Mouse (Mus musculus) midbrain, embryonic 16.5 days (tissue): ENCODE measurements around the gene Gm8068. TPM values are rescaled to one million over a fixed set of nuclear protein-coding genes. Genes with fewer than 3 reads are reported as not detected.
"Not testable (repeated sequence)": the region's sequence is repeated elsewhere in the genome, so short reads cannot be mapped to it uniquely, and the experiment has no call there.

Source experiments
- ATAC-seq: fragments of 200-750 bp; cut with Nextera tagmentation; 2 replicates; pipeline ENCODE4 v1.8.0; 2017; ENCODE audit warnings: moderate TSS enrichment
- H3K27ac ChIP-seq: fragments of 300-500 bp; sonication (generic); 2 replicates; pipeline ENCODE4 v1.5.1; 2014; ENCODE audit warnings: mild to moderate bottlenecking, low read length, mixed read lengths
- H3K27me3 ChIP-seq: fragments of 300-500 bp; sonication (generic); 2 replicates; pipeline ENCODE4 v1.6.1; 2014; ENCODE audit warnings: low read depth, low read length, mixed read lengths; ENCODE audit not compliant: control insufficient read depth, insufficient read depth
- H3K36me3 ChIP-seq: fragments of 300-500 bp; sonication (generic); 2 replicates; pipeline ENCODE4 v1.6.1; 2014; ENCODE audit warnings: mild to moderate bottlenecking, low read length, moderate library complexity, mixed read lengths; ENCODE audit not compliant: control insufficient read depth, insufficient read depth
- H3K4me1 ChIP-seq: fragments of 300-500 bp; sonication (generic); 2 replicates; pipeline ENCODE4 v1.6.1; 2014; ENCODE audit warnings: mild to moderate bottlenecking, low read length, mixed read lengths; ENCODE audit not compliant: control insufficient read depth, insufficient read depth
- H3K4me2 ChIP-seq: fragments of 300-500 bp; sonication (generic); 2 replicates; pipeline ENCODE4 v1.6.1; 2014; ENCODE audit warnings: mild to moderate bottlenecking, low read length, mixed read lengths
- H3K4me3 ChIP-seq: fragments of 300-500 bp; sonication (generic); 2 replicates; pipeline ENCODE4 v1.5.1; 2014; ENCODE audit warnings: low read depth, mild to moderate bottlenecking, low read length, moderate library complexity, mixed read lengths
- H3K9ac ChIP-seq: fragments of 300-500 bp; sonication (generic); 2 replicates; pipeline ENCODE4 v1.6.1; 2014; ENCODE audit warnings: low read depth, low read length, mixed read lengths
- H3K9me3 ChIP-seq: fragments of 300-500 bp; sonication (generic); replicated peaks from 2 replicates; pipeline ENCODE4 v1.6.1; 2014; ENCODE audit warnings: mild to moderate bottlenecking, low read length, mixed read lengths; ENCODE audit not compliant: control insufficient read depth, poor library complexity, severe bottlenecking
- WGBS: fragments of 180-500 bp; shearing (Covaris S2); extraction: QIAGEN DNeasy Blood & Tissue Kit; methylation state at CpG from one replicate; pipeline ENCODE4 v1.1.7; 2014; 5-methylcytosine and 5-hydroxymethylcytosine counted together
- polyA plus RNA-seq: library from polyadenylated mRNA; unstranded; fragments of >200 nt; fragmentation: Nextera tagmentation; extraction: Ambion mirVana; gene quantifications from 2 replicates; pipeline ENCODE4 v1.2.1, GENCODE M21; 2015

Gm8068 gene
- not detected in 2 replicates for polyA plus RNA-seq

DNA sequence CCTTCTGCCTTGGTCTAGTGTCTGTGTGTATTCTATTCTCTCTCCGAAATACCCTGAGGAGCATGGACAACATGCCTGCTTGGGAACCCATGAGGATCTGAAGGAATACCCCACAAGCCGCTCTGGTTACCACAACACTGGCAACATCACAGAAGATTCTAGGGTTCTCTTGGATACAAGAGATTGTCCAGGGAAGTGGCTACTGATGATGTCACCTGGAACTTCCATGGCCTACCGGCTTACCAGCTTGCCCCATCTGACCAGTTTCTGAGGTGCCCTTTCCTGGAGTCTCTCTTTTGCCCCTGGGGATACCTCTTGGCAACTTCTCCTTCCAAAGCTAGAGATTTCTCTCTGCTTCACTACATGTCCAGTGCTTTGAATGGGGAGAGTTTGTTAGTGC lies at the start of gene Gm8068:
TSS of gene Gm8068 (minus strand) at position 101 of the 400 bp plus-strand sequence.
- not testable (repeated sequence) for H3K36me3 ChIP-seq, H3K4me2 ChIP-seq, ATAC-seq, H3K9ac ChIP-seq, H3K9me3 ChIP-seq, H3K4me3 ChIP-seq, H3K4me1 ChIP-seq, H3K27me3 ChIP-seq, H3K27ac ChIP-seq
- no CpG with 5 or more reads among the region's 3 CpGs for WGBS

- H3K4me1 ChIP-seq, H3K9ac ChIP-seq, H3K27me3 ChIP-seq, H3K27ac ChIP-seq, ATAC-seq, H3K4me3 ChIP-seq, H3K9me3 ChIP-seq, H3K4me2 ChIP-seq, H3K36me3 ChIP-seq: not testable (repeated sequence)
- no CpG with 5 or more reads among the region's 1 CpGs for WGBS
These were observed 48.8 kb upstream of the Gm8068 start, which contains the start of gene Gm7929 for GRCm38 (mm10) chr14:41750514-41750913. Gene Gm7929, minus strand, starts transcription at chr14:41750614.

DNA sequence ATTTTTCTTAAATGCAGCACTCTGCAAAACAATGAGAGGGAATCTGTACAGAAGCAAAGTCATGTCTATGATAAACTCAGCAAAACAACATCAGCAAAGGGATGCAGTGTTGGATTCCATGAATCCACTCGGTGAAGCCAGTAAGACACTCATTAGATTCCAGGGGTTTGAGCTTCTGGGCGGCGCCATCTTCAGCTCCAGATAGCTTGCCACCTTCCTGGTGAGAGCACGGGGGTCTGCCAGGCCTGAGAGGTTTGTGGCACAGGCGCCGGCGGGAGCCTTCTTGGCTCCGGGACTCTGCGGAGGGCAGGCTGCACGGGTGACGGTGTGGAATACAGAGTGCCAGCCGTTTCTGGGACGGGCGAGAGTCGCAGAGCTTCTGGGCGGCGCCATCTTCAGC lies 21.8 kb upstream of the Gm8068 start:
- H3K27ac ChIP-seq, H3K9me3 ChIP-seq, H3K4me3 ChIP-seq, H3K4me1 ChIP-seq, H3K36me3 ChIP-seq, H3K9ac ChIP-seq, H3K27me3 ChIP-seq, ATAC-seq, H3K4me2 ChIP-seq: not testable (repeated sequence)
- WGBS: 82% methylated on average over 16 of the region's 17 CpGs

DNA sequence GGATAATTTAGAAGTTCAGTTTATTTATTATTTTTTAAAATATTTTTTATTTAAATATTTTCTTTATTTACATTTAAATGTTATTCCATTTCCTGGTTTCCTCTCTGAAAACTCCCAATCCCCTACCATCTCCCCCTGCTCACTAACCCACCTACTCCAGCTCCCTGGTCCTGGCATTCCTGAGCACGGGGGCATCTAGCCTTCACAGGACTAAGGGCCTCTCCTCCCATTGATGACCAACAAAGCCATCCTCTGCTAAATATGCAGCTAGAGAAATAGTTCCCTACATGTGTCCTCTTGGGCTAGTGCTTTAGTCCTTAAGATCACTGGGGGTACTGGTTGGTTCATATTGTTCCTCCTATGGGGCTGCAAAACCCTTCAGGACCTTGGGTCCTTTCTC lies 15.5 kb upstream of the Gm8068 start:
- 74% methylated on average over 1 of the region's 1 CpGs for WGBS
- H3K4me2 ChIP-seq: not testable (repeated sequence)

DNA sequence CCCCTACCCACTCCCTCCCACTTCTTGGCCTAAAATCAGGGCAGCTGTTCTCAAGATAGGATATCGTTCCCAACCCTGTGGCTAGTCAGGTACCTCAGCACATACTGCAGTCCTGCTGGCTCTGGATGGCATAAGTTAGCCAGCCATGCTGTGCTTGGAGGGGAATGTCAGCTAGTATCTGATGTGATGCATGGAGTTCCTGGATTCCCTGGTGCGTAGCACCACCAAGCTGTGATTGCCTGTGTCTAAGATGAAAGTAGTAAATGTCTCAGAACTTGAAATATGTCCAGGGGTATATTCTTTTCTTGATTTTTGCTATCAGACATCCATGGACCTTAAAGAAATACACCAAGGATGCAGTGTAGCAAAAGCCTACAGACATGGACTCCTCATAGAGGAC lies 53.5 kb downstream of the Gm8068 start:
- H3K4me1 ChIP-seq, H3K36me3 ChIP-seq, H3K27me3 ChIP-seq, H3K9ac ChIP-seq, H3K4me3 ChIP-seq, H3K4me2 ChIP-seq, H3K27ac ChIP-seq, H3K9me3 ChIP-seq, ATAC-seq: not testable (repeated sequence)
- WGBS: 94% methylated on average over 2 of the region's 2 CpGs

More for the DNA sequence above, 15.5 kb upstream of the Gm8068 start:
- not testable (repeated sequence) for H3K9me3 ChIP-seq, H3K4me3 ChIP-seq, H3K36me3 ChIP-seq, H3K9ac ChIP-seq, H3K27me3 ChIP-seq, H3K4me1 ChIP-seq, H3K27ac ChIP-seq, ATAC-seq

Other genes with a start within 250 kb of the Gm8068 start
- not detected in 2 replicates for gene Gm7954, start 248.4 kb downstream of the Gm8068 start, polyA plus RNA-seq
- 0.29 TPM in 1 of 2 replicates, not detected in the other for gene Gm3486, start 212.4 kb downstream of the Gm8068 start, polyA plus RNA-seq
- not detected in 2 replicates for gene Gm7970, start 146.3 kb downstream of the Gm8068 start, polyA plus RNA-seq
- gene 1700049E17Rik2, start 128.7 kb downstream of the Gm8068 start, polyA plus RNA-seq: not detected in 2 replicates
- gene Gm3072, start 77.3 kb downstream of the Gm8068 start, polyA plus RNA-seq: not detected in 2 replicates
- not detected in 2 replicates for gene Gm3676, start 55.4 kb downstream of the Gm8068 start, polyA plus RNA-seq
- gene Gm7929, start 48.7 kb upstream of the Gm8068 start, polyA plus RNA-seq: not detected in 2 replicates
- not detected in 2 replicates for gene Gm47189, start 70.6 kb upstream of the Gm8068 start, polyA plus RNA-seq
- gene Gm7980, start 205.4 kb upstream of the Gm8068 start, polyA plus RNA-seq: not detected in 2 replicates
- not detected in 2 replicates for gene 1700049E17Rik1, start 223.1 kb upstream of the Gm8068 start, polyA plus RNA-seq
- gene 1700024B05Rik, start 242.1 kb upstream of the Gm8068 start, polyA plus RNA-seq: not detected in 2 replicates